Mouse (Mus musculus): Measurements from ENCODE around the gene Gstt3. TPM values are rescaled to one million over a fixed set of nuclear protein-coding genes. Genes with fewer than 3 reads are reported as not detected.

The Gstt3 gene
- total RNA-seq, 2 experiments from 2014 or later: 1.6 to 1.8 TPM

GRCm38 (mm10) chr10:75725449-75725848, 55.8 kb downstream of the Gstt3 start:
- DNase-seq (ENCODE audit: low spot score in 2 of 2): no peak
- no peak overlapping the region for H3K4me3 ChIP-seq
- no peak overlapping the region for H3K27ac ChIP-seq
- no peak for TF ChIP-seq CTCF (conservative IDR thresholded peaks at IDR 0.05)

Other genes starting within 250 kb of the Gstt3 start
- 10 to 100 TPM in 1 of 2 experiments, 1 to 10 TPM in 1; 9.7 to 12.0 TPM for gene Lrrc75b, start 221.1 kb downstream of the Gstt3 start, total RNA-seq (2021)
- 1 to 10 TPM; 2.7 to 4.5 TPM for gene Ggt1, start 219.8 kb downstream of the Gstt3 start, total RNA-seq (2021)
- 1 to 10 TPM; 2.3 TPM for gene Ggt5, start 192.1 kb downstream of the Gstt3 start, total RNA-seq (2021)
- gene Susd2, start 137.4 kb downstream of the Gstt3 start, total RNA-seq (2021): 1 to 10 TPM; 2.1 TPM
- gene Cabin1, start 17.1 kb downstream of the Gstt3 start, total RNA-seq (2021): 10 to 100 TPM; 68.0 to 70.4 TPM
- gene Ddt, start 8.0 kb downstream of the Gstt3 start, total RNA-seq (2021): 10 to 100 TPM; 42.3 to 46.4 TPM
- under 1 TPM in 1 of 2 experiments, not detected in 1; 0.56 TPM for gene Gm20441, start 460 bp downstream of the Gstt3 start, total RNA-seq (2021)
- gene Gstt1, start 17.2 kb upstream of the Gstt3 start, total RNA-seq (2021): 1 to 10 TPM; 6.7 to 7.2 TPM
- not detected for gene Gstt4, start 41.1 kb upstream of the Gstt3 start, total RNA-seq (2021)
- 1 to 10 TPM; 4.7 TPM for gene Gstt2, start 56.0 kb upstream of the Gstt3 start, total RNA-seq (2021)
- 100 to 1,000 TPM; 439 to 454 TPM for gene Mif, start 78.8 kb upstream of the Gstt3 start, total RNA-seq (2021)
- gene Derl3, start 112.0 kb upstream of the Gstt3 start, total RNA-seq (2021): 1 to 10 TPM; 3.2 to 5.0 TPM
- gene Smarcb1, start 140.2 kb upstream of the Gstt3 start, total RNA-seq (2021): 10 to 100 TPM; 83.3 to 83.6 TPM
- 100 to 1,000 TPM; 328 to 340 TPM for gene Chchd10, start 151.7 kb upstream of the Gstt3 start, total RNA-seq (2021)
- 1 to 10 TPM; 1.5 to 1.8 TPM for gene Mmp11, start 155.1 kb upstream of the Gstt3 start, total RNA-seq (2021)
- under 1 TPM in 1 of 2 experiments, not detected in 1; 0.56 TPM for gene Gm867, start 159.3 kb upstream of the Gstt3 start, total RNA-seq (2021)
- not detected for gene Vpreb3, start 161.6 kb upstream of the Gstt3 start, total RNA-seq (2021)
- gene Gm5134, start 173.1 kb upstream of the Gstt3 start, total RNA-seq (2021): not detected